Mouse (Mus musculus) limb, embryonic 12.5 days (tissue): ENCODE measurements around the gene Cacna1i. TPM values are rescaled to one million over a fixed set of nuclear protein-coding genes. Genes with fewer than 3 reads are reported as not detected.

Experiments used
- ATAC-seq: fragments of 200-750 bp; cut with Nextera tagmentation; 2 replicates; pipeline ENCODE4 v1.8.0; 2017; ENCODE audit warnings: low read depth, moderate TSS enrichment; ENCODE audit not compliant: insufficient number of reproducible peaks, insufficient read depth, low FRiP score, low TSS enrichment
- H3K27ac ChIP-seq: fragments of 300-500 bp; sonication (generic); 2 replicates; pipeline ENCODE4 v1.5.1; 2016; ENCODE audit warnings: mild to moderate bottlenecking, moderate library complexity
- H3K27me3 ChIP-seq: fragments of 300-500 bp; sonication (generic); 2 replicates; pipeline ENCODE4 v1.6.1; 2016; ENCODE audit warnings: mild to moderate bottlenecking, moderate library complexity
- H3K36me3 ChIP-seq: fragments of 300-500 bp; sonication (generic); 2 replicates; pipeline ENCODE4 v1.6.1; 2016; ENCODE audit warnings: mild to moderate bottlenecking, moderate library complexity
- H3K4me1 ChIP-seq: fragments of 300-500 bp; sonication (generic); replicated peaks from 2 replicates; pipeline ENCODE4 v1.6.1; 2016
- H3K4me2 ChIP-seq: fragments of 300-500 bp; sonication (generic); 2 replicates; pipeline ENCODE4 v1.6.1; 2016; ENCODE audit warnings: mild to moderate bottlenecking, moderate library complexity
- H3K4me3 ChIP-seq: fragments of 300-500 bp; sonication (generic); replicated peaks from 2 replicates; pipeline ENCODE4 v1.5.1; 2016; ENCODE audit warnings: mild to moderate bottlenecking
- H3K9ac ChIP-seq: fragments of 300-500 bp; sonication (generic); replicated peaks from 2 replicates; pipeline ENCODE4 v1.6.1; 2016; ENCODE audit warnings: mild to moderate bottlenecking, moderate library complexity
- H3K9me3 ChIP-seq: fragments of 300-500 bp; sonication (generic); 2 replicates; pipeline ENCODE4 v1.6.1; 2016; ENCODE audit warnings: mild to moderate bottlenecking, moderate library complexity
- WGBS: fragments of 180-500 bp; shearing (Covaris S2); methylation state at CpG from one replicate; pipeline ENCODE4 v1.1.7; 2016; 5-methylcytosine and 5-hydroxymethylcytosine counted together
- polyA plus RNA-seq: library from polyadenylated mRNA; unstranded; fragments of >200 nt; fragmentation: Nextera tagmentation; extraction: Ambion mirVana; gene quantifications from 2 replicates; pipeline ENCODE4 v1.2.1, GENCODE M21; 2016

Cacna1i gene
- polyA plus RNA-seq = not detected in 2 replicates

DNA sequence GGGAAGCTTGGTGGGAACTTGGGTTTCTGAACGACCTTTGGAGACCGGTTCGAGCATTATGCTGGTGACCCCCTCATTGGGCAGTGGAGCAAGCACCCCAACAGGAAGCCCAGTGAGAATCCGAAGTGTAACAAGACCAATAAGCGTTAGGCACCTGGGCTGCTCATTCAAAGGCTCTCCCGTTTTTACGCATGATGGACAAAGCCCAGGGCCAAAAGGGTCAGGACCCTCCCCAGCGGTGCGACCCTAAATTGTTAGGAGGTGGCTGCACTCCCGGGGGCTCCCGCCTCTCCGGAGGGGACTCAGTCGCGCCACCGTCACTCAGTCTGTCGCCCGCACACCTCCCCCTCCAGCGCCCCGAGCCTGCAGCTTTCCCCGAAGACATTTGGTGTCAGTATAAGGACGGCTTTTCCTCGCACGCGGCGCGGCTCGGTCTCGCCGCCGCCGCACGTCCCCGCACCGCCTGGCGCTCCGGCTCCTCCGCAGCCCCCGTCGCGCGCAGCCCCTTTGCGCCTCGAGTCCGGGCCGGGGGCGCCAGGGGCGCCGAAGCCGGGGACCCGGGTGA is at the start of gene Cacna1i:
Gene Cacna1i (plus strand): TSS at position 388 of the 565 bp plus-strand sequence.
- ATAC-seq = no peak
- under 1% methylated on average over 50 of the region's 50 CpGs for WGBS
- peaks cover 96% of the 10 kb centered on the region for H3K27me3 ChIP-seq
- H3K4me2 ChIP-seq = peak within 1 kb of the TSS; percentile 94
- H3K27ac ChIP-seq = no peak within 1 kb of the TSS
- H3K9me3 ChIP-seq = no peaks in the 10 kb centered on the region
- no peaks in the 10 kb centered on the region for H3K36me3 ChIP-seq
- peaks cover 15% of the 10 kb centered on the region for H3K4me1 ChIP-seq
- peak within 1 kb of the TSS; percentile 50 for H3K4me3 ChIP-seq
- H3K9ac ChIP-seq = peak within 1 kb of the TSS; percentile 44; the same call in 1 of the 2 replicates

DNA sequence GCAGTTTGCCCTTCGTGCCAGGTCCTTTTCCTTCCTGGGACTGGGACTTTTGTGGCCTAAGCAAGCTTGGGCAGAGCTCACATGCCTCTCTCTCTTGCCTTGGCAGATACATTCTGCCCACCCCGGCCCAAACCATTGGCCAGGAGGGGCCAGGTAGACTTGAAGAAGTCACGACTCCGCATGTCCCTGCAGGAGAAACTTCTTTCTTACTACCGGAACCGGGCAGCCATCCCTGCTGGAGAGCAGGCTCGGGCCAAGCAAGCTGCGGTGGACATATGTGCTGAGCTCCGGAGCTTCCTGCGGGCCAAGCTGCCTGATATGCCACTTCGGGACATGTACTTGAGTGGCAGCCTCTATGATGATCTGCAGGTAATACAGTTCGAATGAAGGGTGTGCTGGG is 38.9 kb upstream of the Cacna1i start:
- Histone ChIP-seq H3K36me3 (peaks cover 78% of the 10 kb centered on the region), H3K27ac (no peak overlapping the region)
- 96% methylated on average over 12 of the region's 12 CpGs for WGBS

DNA sequence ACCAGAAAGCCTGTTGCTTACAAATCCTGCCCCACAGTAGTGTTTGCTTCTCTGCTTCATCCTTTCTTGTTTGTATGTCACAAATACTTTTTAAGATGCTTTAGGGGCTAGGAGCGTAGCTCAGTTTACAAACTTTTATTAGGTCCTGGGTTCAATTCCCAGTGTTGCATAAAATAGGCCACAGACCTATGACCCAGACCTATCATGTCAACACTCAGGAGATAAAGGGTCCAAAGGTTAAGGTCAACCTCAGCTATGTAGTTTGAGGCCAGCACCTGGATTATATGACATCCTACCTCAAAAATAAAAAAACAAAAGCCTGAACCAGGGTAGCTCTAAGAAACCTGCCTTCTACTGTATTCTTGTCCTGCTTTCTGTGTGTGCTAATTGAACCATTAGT is 38.4 kb upstream of the Cacna1i start:
- Histone ChIP-seq H3K4me1 (peaks cover 20% of the 10 kb centered on the region), H3K36me3 (peaks cover 73% of the 10 kb centered on the region), H3K4me2 (no peak overlapping the region), H3K27me3 (no peaks in the 10 kb centered on the region), H3K4me3 (no peak overlapping the region), H3K9ac (no peak overlapping the region), H3K9me3 (no peaks in the 10 kb centered on the region), H3K27ac (no peak overlapping the region)
- 79% methylated on average over 1 of the region's 1 CpGs for WGBS
- ATAC-seq = no peak

More for the DNA sequence above, 38.9 kb upstream of the Cacna1i start:
- no peak overlapping the region for H3K4me2 ChIP-seq
- H3K9me3 ChIP-seq = no peaks in the 10 kb centered on the region
- H3K4me3 ChIP-seq = no peak overlapping the region
- no peak for ATAC-seq
- H3K27me3 ChIP-seq = no peaks in the 10 kb centered on the region
- peaks cover 15% of the 10 kb centered on the region for H3K4me1 ChIP-seq
- no peak overlapping the region for H3K9ac ChIP-seq

DNA sequence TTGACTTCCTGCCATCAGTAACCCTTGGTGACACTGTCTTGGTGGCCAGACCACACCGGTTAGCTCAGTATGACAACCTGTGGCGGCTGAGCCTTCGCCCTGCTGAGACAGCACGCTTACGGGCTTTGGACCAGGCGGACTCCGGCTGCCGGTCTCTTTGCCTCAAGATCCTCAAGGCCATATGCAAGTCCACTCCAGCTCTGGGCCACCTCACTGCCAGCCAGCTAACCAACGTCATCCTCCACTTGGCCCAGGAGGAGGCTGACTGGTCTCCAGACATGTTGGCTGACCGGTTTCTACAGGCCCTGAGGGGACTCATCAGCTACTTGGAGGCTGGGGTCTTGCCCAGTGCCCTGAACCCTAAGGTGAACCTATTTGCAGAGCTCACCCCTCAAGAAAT is 37.4 kb upstream of the Cacna1i start:
- 90% methylated on average over 10 of the region's 10 CpGs for WGBS
- H3K4me3 ChIP-seq = no peak overlapping the region

DNA sequence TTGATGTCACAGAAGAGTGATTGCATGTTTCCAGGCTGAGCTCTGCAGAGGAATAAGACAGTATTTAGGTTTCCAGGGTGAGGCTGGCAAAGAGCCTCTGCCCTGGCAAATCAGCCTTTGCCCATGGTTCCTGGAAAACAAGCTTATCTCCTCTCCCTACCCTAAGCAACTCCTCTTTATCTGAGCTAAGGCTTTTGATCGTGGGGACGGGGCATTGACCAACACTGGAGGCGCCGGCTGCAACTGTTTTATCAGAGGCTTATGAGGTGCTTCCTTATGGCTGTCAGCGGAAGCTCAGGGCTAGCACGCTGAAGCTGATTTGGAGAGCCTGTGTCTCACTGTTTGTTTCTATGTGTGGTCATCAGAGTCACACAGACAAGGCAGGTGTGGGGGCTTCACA is 36.5 kb upstream of the Cacna1i start:
- ATAC-seq = no peak
- peaks cover 57% of the 10 kb centered on the region for H3K36me3 ChIP-seq
- WGBS = 84% methylated on average over 6 of the region's 6 CpGs

More for the DNA sequence above, 37.4 kb upstream of the Cacna1i start:
- Histone ChIP-seq H3K27me3 (no peaks in the 10 kb centered on the region), H3K9ac (no peak overlapping the region), H3K9me3 (no peaks in the 10 kb centered on the region), H3K4me1 (peaks cover 30% of the 10 kb centered on the region), H3K36me3 (peaks cover 63% of the 10 kb centered on the region), H3K27ac (no peak overlapping the region), H3K4me2 (no peak overlapping the region)
- ATAC-seq = no peak

DNA sequence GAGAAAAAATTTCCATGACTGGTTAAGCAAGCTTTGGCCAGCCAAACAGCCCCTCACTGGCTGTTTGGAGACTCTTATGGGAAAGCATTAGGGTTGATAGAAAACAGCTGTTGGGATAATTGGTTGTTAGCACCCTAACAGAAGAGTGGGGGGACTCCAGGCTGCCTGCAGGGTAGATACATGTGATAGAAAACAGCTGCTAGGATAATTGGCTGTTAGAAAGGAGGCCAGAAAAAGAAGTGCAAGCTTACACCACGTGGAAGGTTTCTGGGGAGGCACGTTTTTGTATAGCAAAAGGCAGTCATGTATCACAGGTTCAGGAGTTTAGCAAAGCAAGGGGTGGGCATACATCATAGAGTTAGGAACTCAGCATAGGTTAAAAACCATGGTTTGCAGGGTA is 33.5 kb upstream of the Cacna1i start:
- peaks cover 54% of the 10 kb centered on the region for H3K36me3 ChIP-seq
- H3K4me2 ChIP-seq = peak overlapping the region; percentile 83
- 0 out of 2 replicates have a peak overlapping the region, but pooled peaks have one; percentile 100 for H3K4me3 ChIP-seq
- H3K9me3 ChIP-seq = no peaks in the 10 kb centered on the region
- peak overlapping the region; percentile 40 for H3K9ac ChIP-seq
- WGBS = 11% methylated on average over 2 of the region's 2 CpGs
- peak overlapping the region; percentile 93 for H3K27ac ChIP-seq
- no peaks in the 10 kb centered on the region for H3K27me3 ChIP-seq
- no peak for ATAC-seq
- peaks cover 51% of the 10 kb centered on the region for H3K4me1 ChIP-seq

More for the DNA sequence above, 36.5 kb upstream of the Cacna1i start:
- no peak overlapping the region for H3K9ac ChIP-seq
- H3K4me1 ChIP-seq = peaks cover 30% of the 10 kb centered on the region
- no peak overlapping the region for H3K4me2 ChIP-seq
- H3K9me3 ChIP-seq = no peaks in the 10 kb centered on the region
- no peak overlapping the region for H3K27ac ChIP-seq
- H3K4me3 ChIP-seq = no peak overlapping the region
- H3K27me3 ChIP-seq = no peaks in the 10 kb centered on the region

DNA sequence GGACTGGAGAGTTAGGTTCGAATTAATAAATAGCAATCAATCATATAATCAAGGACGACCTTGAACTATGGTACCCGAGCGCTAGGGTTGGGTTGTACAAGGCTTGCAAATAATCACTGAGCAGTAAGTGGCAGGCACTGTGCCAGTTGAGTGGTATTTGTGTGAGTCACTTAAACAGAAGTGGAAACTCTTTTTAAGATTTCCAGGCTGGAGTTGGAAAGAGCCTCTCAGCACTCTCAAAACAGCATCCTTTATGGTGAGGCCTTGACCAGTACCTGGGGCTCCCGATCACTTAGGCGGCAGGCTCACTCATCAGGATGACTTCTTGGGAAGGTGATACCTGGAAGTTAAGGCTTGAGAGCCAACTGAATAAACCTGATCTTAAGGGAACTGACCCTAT is 32.8 kb upstream of the Cacna1i start:
- H3K9me3 ChIP-seq = no peaks in the 10 kb centered on the region
- ATAC-seq = no peak
- H3K4me2 ChIP-seq = peak overlapping the region; percentile 83
- 33% methylated on average over 6 of the region's 6 CpGs for WGBS
- H3K9ac ChIP-seq = peak overlapping the region; percentile 63
- no peaks in the 10 kb centered on the region for H3K27me3 ChIP-seq
- H3K36me3 ChIP-seq = peaks cover 53% of the 10 kb centered on the region
- H3K27ac ChIP-seq = peak overlapping the region; percentile 93
- peaks cover 54% of the 10 kb centered on the region for H3K4me1 ChIP-seq
- H3K4me3 ChIP-seq = peak overlapping the region; percentile 100

DNA sequence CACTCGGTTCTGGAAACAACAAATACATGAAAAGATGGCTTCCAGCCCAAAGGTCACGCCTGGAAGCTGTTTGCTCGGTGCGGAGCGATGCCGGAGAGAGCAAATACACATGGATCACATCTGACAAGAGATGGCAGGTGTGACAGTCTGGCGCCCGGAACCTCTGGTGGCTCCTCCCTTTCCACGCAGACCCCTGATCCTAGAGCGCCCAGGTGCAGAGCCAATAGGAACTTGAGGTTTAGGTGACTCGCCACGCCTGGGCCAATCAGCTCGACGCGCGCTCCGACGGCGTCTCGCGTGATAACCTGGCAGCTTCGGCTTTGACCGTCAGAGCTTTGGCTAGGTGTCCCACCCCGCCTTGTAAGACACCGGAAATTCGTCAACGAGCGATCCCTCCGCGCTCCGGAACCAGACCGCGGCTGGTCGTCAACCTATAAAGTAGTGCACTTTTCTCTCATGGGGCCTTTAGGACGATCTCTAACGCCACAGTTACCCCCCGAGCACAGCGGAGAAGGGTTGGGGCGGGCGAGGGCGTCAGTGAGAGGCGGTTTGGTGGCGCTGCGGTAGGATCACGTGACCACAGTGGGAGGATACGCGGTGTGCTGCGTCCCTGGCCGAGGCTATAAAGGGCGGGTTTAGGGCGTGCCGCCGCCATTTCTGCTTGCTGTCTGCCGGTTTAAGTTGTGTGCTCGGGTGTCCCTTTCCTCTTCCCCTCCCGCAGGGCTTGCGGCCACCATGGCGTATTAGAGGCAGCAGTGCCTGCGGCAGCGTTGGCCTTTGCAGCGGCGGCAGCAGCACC is 32.0 kb upstream of the Cacna1i start, which contains the start of gene Atf4:
Gene Atf4 (plus strand): TSS at position 338 of the 799 bp plus-strand sequence.
- under 1% methylated on average over 62 of the region's 62 CpGs for WGBS

DNA sequence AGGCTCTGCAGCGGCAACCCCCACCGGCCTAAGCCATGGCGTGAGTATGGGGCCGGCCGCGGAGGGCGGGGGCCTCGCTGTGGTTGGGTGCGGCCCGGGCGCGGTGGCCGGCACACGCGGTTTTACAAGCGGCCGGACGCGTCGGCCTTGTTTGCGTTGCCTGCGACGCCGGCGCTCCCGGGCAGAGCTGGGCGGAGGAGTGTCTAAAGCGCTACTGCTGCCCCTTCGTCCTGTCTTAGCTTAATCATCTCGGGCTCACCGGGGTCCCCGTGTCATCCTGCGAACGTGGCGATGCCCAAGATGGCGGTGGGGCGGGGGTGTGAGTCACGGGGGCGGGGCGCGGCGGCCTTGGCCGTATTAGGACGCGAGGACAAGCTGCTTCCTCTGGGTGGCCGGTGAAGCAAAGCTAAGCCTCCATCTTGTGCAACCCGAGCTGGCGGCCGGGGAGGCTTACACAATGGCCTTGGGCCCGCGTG is 31.4 kb upstream of the Cacna1i start:
- Histone ChIP-seq H3K4me1 (peaks cover 54% of the 10 kb centered on the region), H3K4me2 (peak overlapping the region; percentile 83), H3K36me3 (peaks cover 53% of the 10 kb centered on the region), H3K4me3 (peak overlapping the region; percentile 100), H3K9ac (peak overlapping the region; percentile 100), H3K9me3 (no peaks in the 10 kb centered on the region), H3K27me3 (no peaks in the 10 kb centered on the region), H3K27ac (peak overlapping the region; percentile 98)
- peak; percentile 17 for ATAC-seq
- under 1% methylated on average over 51 of the region's 51 CpGs for WGBS

More for the DNA sequence above, 32.0 kb upstream of the Cacna1i start, which contains the start of gene Atf4:
- peak within 1 kb of the TSS; percentile 100 for H3K9ac ChIP-seq
- H3K4me2 ChIP-seq = peak within 1 kb of the TSS; percentile 83
- no peaks in the 10 kb centered on the region for H3K9me3 ChIP-seq
- H3K27ac ChIP-seq = peak within 1 kb of the TSS; percentile 98
- no peaks in the 10 kb centered on the region for H3K27me3 ChIP-seq
- H3K4me3 ChIP-seq = peak within 1 kb of the TSS; percentile 100
- peaks cover 53% of the 10 kb centered on the region for H3K36me3 ChIP-seq
- H3K4me1 ChIP-seq = peaks cover 54% of the 10 kb centered on the region
- ATAC-seq = peak; percentile 95

DNA sequence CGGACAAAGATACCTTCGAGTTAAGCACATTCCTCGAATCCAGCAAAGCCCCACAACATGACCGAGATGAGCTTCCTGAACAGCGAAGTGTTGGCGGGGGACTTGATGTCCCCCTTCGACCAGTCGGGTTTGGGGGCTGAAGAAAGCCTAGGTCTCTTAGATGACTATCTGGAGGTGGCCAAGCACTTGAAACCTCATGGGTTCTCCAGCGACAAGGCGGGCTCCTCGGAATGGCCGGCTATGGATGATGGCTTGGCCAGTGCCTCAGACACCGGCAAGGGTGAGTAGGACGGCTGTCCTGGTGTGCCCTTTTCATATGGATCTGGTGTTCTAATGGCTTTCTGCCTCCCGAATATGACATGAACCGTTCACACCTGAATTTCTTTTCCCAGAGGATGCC is 30.8 kb upstream of the Cacna1i start:
- Histone ChIP-seq H3K27ac (peak overlapping the region; percentile 98), H3K4me2 (peak overlapping the region; percentile 83), H3K4me3 (peak overlapping the region; percentile 100), H3K4me1 (peaks cover 54% of the 10 kb centered on the region), H3K9ac (peak overlapping the region; percentile 100), H3K9me3 (no peaks in the 10 kb centered on the region), H3K36me3 (peaks cover 53% of the 10 kb centered on the region), H3K27me3 (no peaks in the 10 kb centered on the region)
- WGBS = 9% methylated on average over 16 of the region's 16 CpGs
- no peak for ATAC-seq
